Mouse (Mus musculus) central nervous system, embryonic 14 days (tissue): ENCODE data around the gene 4930556J24Rik. TPM values are rescaled to one million over a fixed set of nuclear protein-coding genes. Genes with fewer than 3 reads are reported as not detected.

Experiments used
- polyA plus RNA-seq: library from polyadenylated mRNA; depleted of rRNA; stranded (reverse); fragments of >200 nt; gene quantifications from 2 replicates; pipeline ENCODE4 v1.2.3, GENCODE M21; 2012; rRNA removed

4930556J24Rik gene
- polyA plus RNA-seq: 0.08 TPM in 1 of 2 replicates, not detected in the other

GRCm38 (mm10) chr11:3976678-3977077, at the start of gene 4930556J24Rik:
4930556J24Rik (minus strand) TSS chr11:3976778.

GRCm38 (mm10) chr11:3983291-3983862, 6.8 kb upstream of the 4930556J24Rik start, which contains the start of gene Gal3st1:
Gal3st1 (plus strand) TSS chr11:3983636.

GRCm38 (mm10) chr11:3963610-3964415, 12.8 kb downstream of the 4930556J24Rik start, which contains the start of gene Pes1:
Pes1 (plus strand) TSS chr11:3963975.

GRCm38 (mm10) chr11:3931511-3932211, 44.9 kb downstream of the 4930556J24Rik start, which contains the start of gene Tcn2:
Tcn2 (minus strand) TSS chr11:3932159.

GRCm38 (mm10) chr11:3914109-3914840, 62.3 kb downstream of the 4930556J24Rik start, which contains the start of gene Slc35e4:
Slc35e4 (minus strand) TSS chr11:3914664.

GRCm38 (mm10) chr11:3894406-3895281, 81.9 kb downstream of the 4930556J24Rik start, which contains the start of the genes 4921536K21Rik and Dusp18:
4921536K21Rik (minus strand) TSS chr11:3895098.
Dusp18 (plus strand) TSS chr11:3895240.

Other genes starting within 250 kb of the 4930556J24Rik start
- 18.2 and 19.4 TPM in 2 replicates for gene Osbp2, start 112.9 kb downstream of the 4930556J24Rik start, polyA plus RNA-seq
- gene 4921536K21Rik, start 81.7 kb downstream of the 4930556J24Rik start, polyA plus RNA-seq: 0.70 and 0.98 TPM in 2 replicates
- 16.0 and 17.2 TPM in 2 replicates for gene Dusp18, start 81.5 kb downstream of the 4930556J24Rik start, polyA plus RNA-seq
- gene Slc35e4, start 62.1 kb downstream of the 4930556J24Rik start, polyA plus RNA-seq: 9.2 TPM in 2 replicates
- gene Tcn2, start 44.6 kb downstream of the 4930556J24Rik start, polyA plus RNA-seq: 19.4 and 26.9 TPM in 2 replicates
- gene Pes1, start 12.8 kb downstream of the 4930556J24Rik start, polyA plus RNA-seq: 61.5 and 64.1 TPM in 2 replicates
- gene Gal3st1, start 6.9 kb upstream of the 4930556J24Rik start, polyA plus RNA-seq: 2.5 and 4.3 TPM in 2 replicates
- gene Sec14l4, start 54.7 kb upstream of the 4930556J24Rik start, polyA plus RNA-seq: not detected in 2 replicates
- 0.11 and 0.22 TPM in 2 replicates for gene Sec14l3, start 88.1 kb upstream of the 4930556J24Rik start, polyA plus RNA-seq
- gene Mtfp1, start 118.7 kb upstream of the 4930556J24Rik start, polyA plus RNA-seq: 5.5 and 5.7 TPM in 2 replicates
- 4.5 and 6.8 TPM in 2 replicates for gene Sec14l2, start 146.6 kb upstream of the 4930556J24Rik start, polyA plus RNA-seq
- 62.6 and 66.7 TPM in 2 replicates for gene Rnf215, start 158.4 kb upstream of the 4930556J24Rik start, polyA plus RNA-seq
- 13.8 and 16.7 TPM in 2 replicates for gene Ccdc157, start 183.5 kb upstream of the 4930556J24Rik start, polyA plus RNA-seq
- 86.8 and 88.9 TPM in 2 replicates for gene Sf3a1, start 183.6 kb upstream of the 4930556J24Rik start, polyA plus RNA-seq
- 38.0 and 43.3 TPM in 2 replicates for gene Tbc1d10a, start 210.0 kb upstream of the 4930556J24Rik start, polyA plus RNA-seq
- gene Castor1, start 241.4 kb upstream of the 4930556J24Rik start, polyA plus RNA-seq: 1.4 and 3.1 TPM in 2 replicates